Mouse (Mus musculus) heart, embryonic 16.5 days (tissue): ENCODE results near the gene Abcg2. TPM values are rescaled to one million over a fixed set of nuclear protein-coding genes. Genes with fewer than 3 reads are reported as not detected.

Source experiments
- ATAC-seq: fragments of 200-750 bp; cut with Nextera tagmentation; replicated peaks from 2 replicates; pipeline ENCODE4 v1.8.0; 2017; ENCODE audit warnings: moderate number of reproducible peaks; ENCODE audit not compliant: insufficient read depth, low FRiP score; ENCODE audit errors: extremely low read depth
- H3K27ac ChIP-seq: fragments of 300-500 bp; sonication (generic); 2 replicates; pipeline ENCODE4 v1.5.1; 2014; ENCODE audit warnings: mild to moderate bottlenecking, low read length, control low read depth, moderate library complexity
- H3K27me3 ChIP-seq: fragments of 300-500 bp; sonication (generic); 2 replicates; pipeline ENCODE4 v1.6.1; 2014; ENCODE audit warnings: low read length, mixed read lengths; ENCODE audit not compliant: control insufficient read depth, insufficient read depth
- H3K36me3 ChIP-seq: fragments of 300-500 bp; sonication (generic); 2 replicates; pipeline ENCODE4 v1.6.1; 2014; ENCODE audit not compliant: control insufficient read depth, insufficient read depth
- H3K4me1 ChIP-seq: fragments of 300-500 bp; sonication (generic); 2 replicates; pipeline ENCODE4 v1.6.1; 2014; ENCODE audit warnings: low read length, mixed read lengths; ENCODE audit not compliant: control insufficient read depth, insufficient read depth
- H3K4me2 ChIP-seq: fragments of 300-500 bp; sonication (generic); 2 replicates; pipeline ENCODE4 v1.6.1; 2014; ENCODE audit warnings: low read depth, mild to moderate bottlenecking, control low read depth, low read length
- H3K4me3 ChIP-seq: fragments of 300-500 bp; sonication (generic); 2 replicates; pipeline ENCODE4 v1.5.1; 2014; ENCODE audit warnings: mild to moderate bottlenecking, control low read depth, low read length
- H3K9ac ChIP-seq: fragments of 300-500 bp; sonication (generic); 2 replicates; pipeline ENCODE4 v1.6.1; 2014; ENCODE audit warnings: low read length, control low read depth
- H3K9me3 ChIP-seq: fragments of 300-500 bp; sonication (generic); replicated peaks from 2 replicates; pipeline ENCODE4 v1.6.1; 2016; ENCODE audit warnings: low read length; ENCODE audit not compliant: control insufficient read depth
- WGBS: fragments of 180-500 bp; shearing (Covaris S2); extraction: QIAGEN DNeasy Blood & Tissue Kit; methylation state at CpG from one replicate; pipeline ENCODE4 v1.1.7; 2014; 5-methylcytosine and 5-hydroxymethylcytosine counted together
- polyA plus RNA-seq: library from polyadenylated mRNA; unstranded; fragments of >200 nt; fragmentation: Nextera tagmentation; extraction: Ambion mirVana; gene quantifications from 2 replicates; pipeline ENCODE4 v1.2.1, GENCODE M21; 2015

Abcg2 gene
- polyA plus RNA-seq, 1 experiment from 2014 or later, result 61.3 TPM

DNA sequence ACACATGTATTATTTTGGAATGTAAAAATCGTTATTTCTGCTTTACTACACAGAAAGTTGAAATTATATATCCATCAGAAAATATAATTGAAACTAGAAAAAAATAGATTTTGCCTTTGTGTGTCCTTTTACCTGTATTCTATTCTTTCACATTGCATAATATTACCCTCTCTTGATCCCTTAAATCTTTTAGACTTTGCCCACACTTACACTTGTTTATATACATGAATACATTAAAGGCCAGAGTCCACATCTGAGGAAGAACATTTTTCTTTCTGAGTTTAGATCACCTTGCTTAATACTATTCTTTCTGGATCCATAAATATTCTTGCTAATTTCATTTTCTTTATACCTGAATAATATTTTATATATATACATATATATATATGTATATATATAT, 110.4 kb downstream of the Abcg2 start:
- no peaks in the 10 kb centered on the region for H3K9me3 ChIP-seq
- H3K9ac ChIP-seq, result no peak overlapping the region
- H3K4me1 ChIP-seq, result no peaks in the 10 kb centered on the region
- no peak overlapping the region for H3K27ac ChIP-seq
- H3K4me2 ChIP-seq, result no peak overlapping the region
- H3K4me3 ChIP-seq, result no peak overlapping the region
- WGBS, result 83% methylated on average over 1 of the region's 1 CpGs
- H3K36me3 ChIP-seq, result peaks cover 6% of the 10 kb centered on the region; the same call in 1 of the 2 replicates
- H3K27me3 ChIP-seq, result no peaks in the 10 kb centered on the region
- ATAC-seq, result no peak

DNA sequence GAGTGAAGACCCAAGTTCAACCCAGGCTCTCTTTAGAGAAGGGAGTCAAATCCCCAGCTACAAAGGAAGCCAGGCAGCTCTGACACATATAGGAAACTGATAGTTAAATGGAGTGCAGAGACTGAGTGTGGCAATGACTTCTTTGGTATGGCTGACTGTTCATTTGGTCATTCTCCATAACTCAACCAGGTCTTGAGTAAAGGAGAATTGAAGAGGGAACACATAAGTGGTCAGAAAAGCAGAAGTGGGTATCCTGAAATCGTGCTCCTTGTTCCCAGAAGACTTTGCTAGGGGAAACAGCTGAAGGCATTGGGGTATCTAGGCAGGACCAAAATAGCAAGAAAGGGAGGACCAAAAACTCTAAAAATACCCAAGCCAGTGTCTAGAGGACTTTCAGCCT, 126.0 kb downstream of the Abcg2 start:
- no peaks in the 10 kb centered on the region for H3K9me3 ChIP-seq
- H3K4me2 ChIP-seq, result no peak overlapping the region
- WGBS, result 62% methylated on average over 1 of the region's 1 CpGs
- no peaks in the 10 kb centered on the region for H3K36me3 ChIP-seq
- ATAC-seq, result no peak
- H3K27me3 ChIP-seq, result no peaks in the 10 kb centered on the region
- H3K4me3 ChIP-seq, result no peak overlapping the region
- H3K9ac ChIP-seq, result no peak overlapping the region
- H3K27ac ChIP-seq, result no peak overlapping the region
- H3K4me1 ChIP-seq, result no peaks in the 10 kb centered on the region

DNA sequence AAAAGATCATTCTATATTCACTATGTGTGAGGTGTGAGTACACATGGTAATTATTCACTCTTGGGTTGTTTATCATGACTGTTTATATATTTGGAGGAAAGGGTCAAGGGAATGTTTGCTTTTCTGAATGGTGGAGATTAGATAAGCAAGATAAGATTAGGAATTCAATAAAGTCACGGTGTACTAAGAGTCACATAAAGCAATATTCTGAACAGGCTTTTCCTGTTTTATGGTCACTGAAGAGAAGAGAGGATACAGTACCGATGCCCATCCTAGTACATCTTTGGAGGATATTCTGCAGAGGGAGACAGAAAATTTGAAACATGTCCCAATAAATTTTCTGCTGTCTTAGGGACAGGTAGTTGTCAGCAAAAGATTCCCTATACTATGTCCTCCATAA, 127.6 kb downstream of the Abcg2 start:
- no peak for ATAC-seq
- Histone ChIP-seq H3K4me1 (no peaks in the 10 kb centered on the region), H3K4me3 (no peak overlapping the region), H3K27ac (no peak overlapping the region), H3K4me2 (no peak overlapping the region), H3K9ac (no peak overlapping the region), H3K9me3 (no peaks in the 10 kb centered on the region), H3K36me3 (no peaks in the 10 kb centered on the region), H3K27me3 (no peaks in the 10 kb centered on the region)
- 52% methylated on average over 2 of the region's 2 CpGs for WGBS

DNA sequence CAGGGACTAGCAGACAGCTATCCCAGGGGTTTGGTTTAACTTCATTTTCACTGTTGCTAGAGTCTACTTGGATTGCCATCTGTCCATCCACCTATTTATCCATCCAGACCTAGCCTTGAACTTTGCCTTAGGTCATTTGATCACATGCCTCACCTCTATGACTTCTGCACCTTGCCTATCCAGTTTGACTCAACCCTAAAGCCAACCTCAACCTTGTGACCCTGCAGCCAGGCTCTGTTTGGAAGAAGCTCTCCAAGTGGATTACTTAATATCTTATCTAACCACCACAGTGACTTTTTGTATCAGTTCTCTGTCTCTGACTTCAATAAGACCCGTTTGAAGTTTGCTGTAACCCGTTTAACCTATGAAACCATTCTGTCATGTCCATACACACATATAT, 149.5 kb downstream of the Abcg2 start:
- no peak for ATAC-seq
- Histone ChIP-seq H3K27me3 (no peaks in the 10 kb centered on the region), H3K4me2 (no peak overlapping the region), H3K27ac (no peak overlapping the region), H3K36me3 (no peaks in the 10 kb centered on the region), H3K4me1 (no peaks in the 10 kb centered on the region), H3K4me3 (no peak overlapping the region), H3K9me3 (no peaks in the 10 kb centered on the region), H3K9ac (no peak overlapping the region)
- 63% methylated on average over 2 of the region's 2 CpGs for WGBS

DNA sequence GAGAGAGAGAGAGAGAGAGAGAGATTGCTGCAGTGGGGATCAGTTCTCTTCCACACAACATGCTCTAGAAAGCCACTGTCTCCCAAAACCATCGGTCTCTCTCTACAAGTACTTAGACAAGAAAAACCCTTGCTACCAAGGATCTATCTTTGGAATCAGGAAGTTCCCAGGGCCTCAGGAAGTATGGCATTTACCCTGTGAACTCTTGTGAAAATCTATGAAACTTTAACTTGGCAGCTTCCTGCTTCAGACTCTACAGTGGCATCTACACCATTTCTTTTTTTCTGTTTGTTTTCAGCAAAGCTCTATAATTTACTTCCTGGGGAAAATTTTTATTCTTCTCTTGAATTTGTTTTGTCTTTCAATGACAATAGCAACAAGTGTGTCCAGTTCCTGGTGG, 150.8 kb downstream of the Abcg2 start:
- Histone ChIP-seq H3K4me2 (no peak overlapping the region), H3K27ac (no peak overlapping the region), H3K9ac (no peak overlapping the region), H3K27me3 (no peaks in the 10 kb centered on the region), H3K9me3 (no peaks in the 10 kb centered on the region), H3K36me3 (no peaks in the 10 kb centered on the region), H3K4me1 (no peaks in the 10 kb centered on the region), H3K4me3 (no peak overlapping the region)
- 28% methylated on average over 1 of the region's 1 CpGs for WGBS
- ATAC-seq, result no peak

Other genes with a start within 250 kb of the Abcg2 start
- not detected in 2 replicates for gene Vmn1r30, start 141.1 kb upstream of the Abcg2 start, polyA plus RNA-seq
- not detected in 2 replicates for gene Vmn1r31, start 109.2 kb upstream of the Abcg2 start, polyA plus RNA-seq
- 42.4 and 44.0 TPM in 2 replicates for gene Herc3, start 246.9 kb downstream of the Abcg2 start, polyA plus RNA-seq